ENCODE assay signal across 8 mouse cellular contexts in the genomic region with DNA sequence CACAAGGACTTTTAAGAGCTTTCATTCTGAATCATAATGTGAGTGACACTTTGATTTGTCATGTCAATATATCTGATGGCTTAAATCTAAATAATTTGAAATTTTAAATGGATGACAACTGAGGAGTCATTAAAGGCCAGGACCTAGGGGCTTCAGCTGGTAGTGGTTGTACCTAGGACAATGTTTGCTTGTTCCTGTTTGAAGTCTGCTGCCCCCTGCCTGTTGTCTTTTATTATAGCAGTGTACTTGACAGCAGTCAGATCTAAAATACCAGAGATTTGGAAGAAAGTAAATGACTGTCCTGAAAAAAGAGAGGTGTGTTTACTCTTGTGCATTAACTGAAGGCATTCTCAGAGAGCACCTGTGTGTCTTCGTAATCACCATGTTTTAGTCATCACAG.
DNase-seq lines count a peak whose midpoint lies in the region; ATAC-seq and TF ChIP-seq lines count a peak whose summit lies in the region.

No protein-coding gene starts in this region.

- no peak overlapping the region for H3K4me2 ChIP-seq in liver, postnatal 0 days (ENCODE audit: low read depth, low read length)
- H3K4me2 ChIP-seq in stomach, postnatal 0 days (replicated peaks; ENCODE audit: low read depth): no peak overlapping the region

- H3K4me3 ChIP-seq in liver, postnatal 0 days (ENCODE audit: low read depth, low read length): no peak overlapping the region
- no peak overlapping the region for H3K4me3 ChIP-seq in stomach, postnatal 0 days (ENCODE audit: low read depth, low read length)
- no peak overlapping the region for H3K4me3 ChIP-seq in cerebellum, adult 2 months (replicated peaks; ENCODE audit: insufficient read depth, low read depth, low read length)

- no peaks in the 10 kb centered on the region for H3K9me3 ChIP-seq in liver, postnatal 0 days (ENCODE audit: low read length)
- H3K9me3 ChIP-seq in stomach, postnatal 0 days (ENCODE audit: control insufficient read depth, low read length): no peaks in the 10 kb centered on the region

- no peak for TF ChIP-seq EP300 in liver, postnatal 0 days (IDR thresholded peaks at IDR 0.05; ENCODE audit: low read depth)
- TF ChIP-seq EP300 in stomach, postnatal 0 days (optimal IDR thresholded peaks at IDR 0.05): no peak

- TF ChIP-seq CTCF in liver, postnatal 0 days (IDR thresholded peaks at IDR 0.05; ENCODE audit: low read depth): peak; percentile 35; the same call in 1 of the 2 replicates
- TF ChIP-seq CTCF in stomach, postnatal 0 days (IDR thresholded peaks at IDR 0.05; ENCODE audit: low read depth): peak; percentile 73
- TF ChIP-seq CTCF in cerebellum, adult 2 months (IDR thresholded peaks at IDR 0.05; ENCODE audit: borderline replicate concordance, insufficient read depth, low read depth, low read length): no peak

- ATAC-seq in cerebellum, adult (ENCODE audit: insufficient number of reproducible peaks, low FRiP score, low TSS enrichment): no peak
- ATAC-seq in liver, postnatal 0 days: no peak
- no peak for ATAC-seq in stomach, postnatal 0 days (ENCODE audit: low FRiP score, low TSS enrichment)

- peak; percentile 37 to 54 for DNase-seq in cerebellum, postnatal 14 days
- no peak for DNase-seq in liver, postnatal 0 days
- no peak for DNase-seq in liver
- DNase-seq in embryo, embryonic 10 days (ENCODE audit: low spot score): peak; percentile 61
- peak; percentile 32 to 47 for DNase-seq in kidney, postnatal 4 days
- DNase-seq in stomach, postnatal 0 days (ENCODE audit: low spot score): peak; percentile 21
- no peak for DNase-seq in cerebellum, adult 2 months

- no peaks in the 10 kb centered on the region for H3K4me1 ChIP-seq in liver, postnatal 0 days (ENCODE audit: insufficient read depth)
- no peaks in the 10 kb centered on the region for H3K4me1 ChIP-seq in stomach, postnatal 0 days (replicated peaks; ENCODE audit: control insufficient read depth, insufficient read depth)
- no peaks in the 10 kb centered on the region for H3K4me1 ChIP-seq in cerebellum, adult 2 months (ENCODE audit: control insufficient read depth, insufficient read depth, low read length)

- WGBS in liver, postnatal 0 days (ENCODE audit: insufficient replicate concordance): 84% methylated on average over 1 of the region's 1 CpGs
- WGBS in stomach, postnatal 0 days: 72% methylated on average over 1 of the region's 1 CpGs
- WGBS in cerebellum, adult 2 months: 88% methylated on average over 1 of the region's 1 CpGs

- H3K27ac ChIP-seq in liver, postnatal 0 days (ENCODE audit: low read depth): no peak overlapping the region
- H3K27ac ChIP-seq in stomach, postnatal 0 days (replicated peaks): no peak overlapping the region
- no peak overlapping the region for H3K27ac ChIP-seq in cerebellum, adult 2 months (ENCODE audit: insufficient read depth, low read length)

- no peaks in the 10 kb centered on the region for H3K27me3 ChIP-seq in liver, postnatal 0 days (ENCODE audit: insufficient read depth, low read length)
- no peaks in the 10 kb centered on the region for H3K27me3 ChIP-seq in stomach, postnatal 0 days (ENCODE audit: control insufficient read depth, insufficient read depth, low read length)
- no peaks in the 10 kb centered on the region; the same call in 1 of the 2 replicates for H3K27me3 ChIP-seq in cerebellum, adult 2 months (ENCODE audit: control insufficient read depth, insufficient read depth, low read length)

- H3K9ac ChIP-seq in liver, postnatal 0 days (replicated peaks): no peak overlapping the region
- H3K9ac ChIP-seq in stomach, postnatal 0 days (ENCODE audit: low read length): no peak overlapping the region

- no peak for TF ChIP-seq POLR2A in cerebellum, adult 2 months (IDR thresholded peaks at IDR 0.05; ENCODE audit: borderline replicate concordance, insufficient read depth, low read length)

- H3K36me3 ChIP-seq in liver, postnatal 0 days (replicated peaks; ENCODE audit: insufficient read depth, low read length): no peaks in the 10 kb centered on the region
- no peaks in the 10 kb centered on the region for H3K36me3 ChIP-seq in stomach, postnatal 0 days (ENCODE audit: control insufficient read depth, insufficient read depth, low read length)

Comparison
In these comparisons a context has a peak if more than half of its experiments do, and no peak if none do; other contexts are left out.
1. DNase-seq: peak in cerebellum, postnatal 14 days (2 of 2), embryo, embryonic 10 days (single experiment), kidney, postnatal 4 days (2 of 2) and stomach, postnatal 0 days (single experiment); none in liver, postnatal 0 days (single experiment), liver (single experiment) and cerebellum, adult 2 months (0 of 2).